Mouse (Mus musculus) midbrain, embryonic 10.5 days (tissue): Measurements from ENCODE around the gene Gm21882. TPM values are rescaled to one million over a fixed set of nuclear protein-coding genes. Genes with fewer than 3 reads are reported as not detected.
"Not testable (repeated sequence)": the region's sequence is repeated elsewhere in the genome, so short reads cannot be mapped to it uniquely, and the experiment has no call there.

Experiments used
- DNase-seq: peaks from one replicate; pipeline ENCODE4 v3.0.0-alpha.2; 2017; ENCODE audit warnings: low spot score
- H3K27ac ChIP-seq: fragments of 300-500 bp; sonication (generic); replicated peaks from 2 replicates; pipeline ENCODE4 v1.5.1; 2016; ENCODE audit warnings: mild to moderate bottlenecking
- H3K27me3 ChIP-seq: fragments of 300-500 bp; sonication (generic); 2 replicates; pipeline ENCODE4 v1.6.1; 2016; ENCODE audit warnings: low read depth, mild to moderate bottlenecking; ENCODE audit not compliant: poor library complexity, severe bottlenecking
- H3K36me3 ChIP-seq: fragments of 300-500 bp; sonication (generic); 2 replicates; pipeline ENCODE4 v1.6.1; 2016; ENCODE audit warnings: mild to moderate bottlenecking, moderate library complexity
- H3K4me1 ChIP-seq: fragments of 300-500 bp; sonication (generic); 2 replicates; pipeline ENCODE4 v1.6.1; 2016
- H3K4me3 ChIP-seq: fragments of 300-500 bp; sonication (generic); 2 replicates; pipeline ENCODE4 v1.5.1; 2016; ENCODE audit warnings: mild to moderate bottlenecking, moderate library complexity
- H3K9me3 ChIP-seq: fragments of 300-500 bp; sonication (generic); replicated peaks from 2 replicates; pipeline ENCODE4 v1.6.1; 2016; ENCODE audit warnings: mild to moderate bottlenecking
- WGBS: fragments of 180-500 bp; shearing (Covaris S2); methylation state at CpG from one replicate; pipeline ENCODE4 v1.1.7; 2016; 5-methylcytosine and 5-hydroxymethylcytosine counted together
- polyA plus RNA-seq: library from polyadenylated mRNA; unstranded; fragments of >200 nt; fragmentation: Nextera tagmentation; extraction: Ambion mirVana; gene quantifications from 2 replicates; pipeline ENCODE4 v1.2.1, GENCODE M21; 2016

Gm21882 gene
- polyA plus RNA-seq = not detected in 2 replicates

GRCm38 (mm10) chrY:40381423-40381822 is at the start of gene Gm21882:
Gm21882 (minus strand) TSS chrY:40381523.
- DNase-seq, H3K36me3 ChIP-seq, H3K27me3 ChIP-seq, H3K9me3 ChIP-seq, H3K27ac ChIP-seq, H3K4me3 ChIP-seq, H3K4me1 ChIP-seq: not testable (repeated sequence)
- 43% methylated on average over 1 of the region's 1 CpGs for WGBS

Other genes with a start within 250 kb of the Gm21882 start
- gene Gm21865, start 64.6 kb downstream of the Gm21882 start, polyA plus RNA-seq = not detected in 2 replicates